Comparison of ENCODE assay signal across 8 mouse cellular contexts in the genomic region with DNA sequence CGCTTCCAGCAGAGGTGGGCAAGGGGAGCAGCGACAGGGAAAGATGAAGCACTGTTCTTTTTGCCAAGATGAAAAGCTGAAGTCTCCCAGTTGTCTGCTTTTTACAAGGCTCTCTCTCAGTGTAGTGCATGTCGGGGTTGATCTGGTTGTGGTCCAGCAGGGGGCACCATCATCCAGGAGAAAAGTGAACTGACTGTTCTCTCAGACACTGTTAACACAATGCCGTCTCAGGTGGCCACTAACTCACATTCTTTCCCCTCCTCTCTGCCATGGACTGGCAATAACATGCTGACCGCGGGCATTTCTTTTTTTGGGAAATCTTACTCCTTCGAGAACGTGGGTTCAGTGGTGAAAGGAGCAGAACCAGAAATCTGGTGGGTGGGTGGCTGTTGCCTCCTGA. TPM values are rescaled to one million over a fixed set of nuclear protein-coding genes. Genes with fewer than 3 reads are reported as not detected.
DNase-seq lines count a peak whose midpoint lies in the region; ATAC-seq and TF ChIP-seq lines count a peak whose summit lies in the region.

No protein-coding gene starts in this region.

- no peak overlapping the region for H3K27ac ChIP-seq in left cerebral cortex, adult 2 months

- no peak overlapping the region for H3K4me3 ChIP-seq in left cerebral cortex, adult 2 months

- peak; percentile 88 for TF ChIP-seq CTCF in left cerebral cortex, adult 2 months (IDR thresholded peaks at IDR 0.05)

- peak; percentile 75 for DNase-seq in T-cell, adult 2 months (ENCODE audit: low spot score)
- peak; percentile 64 to 79 for DNase-seq in cerebellum, postnatal 4 days (ENCODE audit: low spot score in 2 of 2)
- DNase-seq in gastrocnemius, postnatal 10 days, result peak; percentile 78
- peak; percentile 90 for DNase-seq in induced T-regulatory cell, adult 2 months (ENCODE audit: low read depth)
- peak; percentile 74 to 75 for DNase-seq in left cerebral cortex, adult 2 months (ENCODE audit: extremely low spot score in 1 of 2, low spot score in 2 of 2)
- peak; percentile 81 to 84 for DNase-seq in right cerebral cortex, adult 2 months (ENCODE audit: low spot score in 2 of 2)
- DNase-seq in urinary bladder, postnatal 14 days (ENCODE audit: low spot score), result peak; percentile 77

- ATAC-seq in megakaryocyte, adult 5-6 weeks (ENCODE audit: poor library complexity, severe bottlenecking), result peak; percentile 92

- intact Hi-C loops in left cerebral cortex, adult 2 months (cut with DNase I), result loop anchor here (1.0 kb wide), 2 partner anchors 106 to 138 kb away; no protein-coding TSS in a partner anchor

RNA-seq across cellular contexts. Expression of gene Mat2a, which starts 11.3 kb away (rescaled TPM):
- total RNA-seq in gastrocnemius, postnatal 10 days (2021), result 100 to 1,000 TPM; 200 to 249 TPM
- 100 to 1,000 TPM; 186 to 194 TPM for total RNA-seq in left cerebral cortex, adult 2 months (2021)
- 181 and 183 TPM in 2 replicates for total RNA-seq in megakaryocyte, adult 5-6 weeks (2015)
- total RNA-seq in megakaryocyte, adult 5-6 weeks (2017), result 95.4 and 105 TPM in 2 replicates

RNA-seq across cellular contexts. Expression of gene Ggcx, which starts 13.9 kb away (rescaled TPM):
- total RNA-seq in gastrocnemius, postnatal 10 days (2021), result 10 to 100 TPM; 15.1 to 21.9 TPM
- total RNA-seq in left cerebral cortex, adult 2 months (2021), result 10 to 100 TPM; 25.7 to 26.9 TPM
- 5.6 and 7.8 TPM in 2 replicates for total RNA-seq in megakaryocyte, adult 5-6 weeks (2015)
- 6.0 and 8.3 TPM in 2 replicates for total RNA-seq in megakaryocyte, adult 5-6 weeks (2017)

RNA-seq across cellular contexts. Expression of gene Vamp8, which starts 37.5 kb away (rescaled TPM):
- total RNA-seq in gastrocnemius, postnatal 10 days (2021), result 10 to 100 TPM; 60.9 to 64.7 TPM
- 10 to 100 TPM; 11.7 to 15.4 TPM for total RNA-seq in left cerebral cortex, adult 2 months (2021)
- total RNA-seq in megakaryocyte, adult 5-6 weeks (2015), result 219 and 236 TPM in 2 replicates
- 199 and 241 TPM in 2 replicates for total RNA-seq in megakaryocyte, adult 5-6 weeks (2017)

RNA-seq across cellular contexts. Expression of gene Vamp5, which starts 47.8 kb away (rescaled TPM):
- 10 to 100 TPM; 49.1 to 50.0 TPM for total RNA-seq in gastrocnemius, postnatal 10 days (2021)
- 1 to 10 TPM; 6.3 to 6.8 TPM for total RNA-seq in left cerebral cortex, adult 2 months (2021)
- total RNA-seq in megakaryocyte, adult 5-6 weeks (2015), result 15.4 and 20.0 TPM in 2 replicates
- 6.5 and 12.4 TPM in 2 replicates for total RNA-seq in megakaryocyte, adult 5-6 weeks (2017)
